Mouse (Mus musculus) adrenal gland, adult (tissue): ENCODE measurements around the gene Csf2rb2.
"Not testable (repeated sequence)": the region's sequence is repeated elsewhere in the genome, so short reads cannot be mapped to it uniquely, and the experiment has no call there.

ENCODE experiments used
- DNase-seq, 2 experiments: peaks; one replicate each; pipeline ENCODE4 v3.0.0; 2022 to 2023; ENCODE audit warnings: low spot score in 1 of 2; ENCODE audit not compliant: inconsistent age in 2 of 2

The Csf2rb2 gene

DNA sequence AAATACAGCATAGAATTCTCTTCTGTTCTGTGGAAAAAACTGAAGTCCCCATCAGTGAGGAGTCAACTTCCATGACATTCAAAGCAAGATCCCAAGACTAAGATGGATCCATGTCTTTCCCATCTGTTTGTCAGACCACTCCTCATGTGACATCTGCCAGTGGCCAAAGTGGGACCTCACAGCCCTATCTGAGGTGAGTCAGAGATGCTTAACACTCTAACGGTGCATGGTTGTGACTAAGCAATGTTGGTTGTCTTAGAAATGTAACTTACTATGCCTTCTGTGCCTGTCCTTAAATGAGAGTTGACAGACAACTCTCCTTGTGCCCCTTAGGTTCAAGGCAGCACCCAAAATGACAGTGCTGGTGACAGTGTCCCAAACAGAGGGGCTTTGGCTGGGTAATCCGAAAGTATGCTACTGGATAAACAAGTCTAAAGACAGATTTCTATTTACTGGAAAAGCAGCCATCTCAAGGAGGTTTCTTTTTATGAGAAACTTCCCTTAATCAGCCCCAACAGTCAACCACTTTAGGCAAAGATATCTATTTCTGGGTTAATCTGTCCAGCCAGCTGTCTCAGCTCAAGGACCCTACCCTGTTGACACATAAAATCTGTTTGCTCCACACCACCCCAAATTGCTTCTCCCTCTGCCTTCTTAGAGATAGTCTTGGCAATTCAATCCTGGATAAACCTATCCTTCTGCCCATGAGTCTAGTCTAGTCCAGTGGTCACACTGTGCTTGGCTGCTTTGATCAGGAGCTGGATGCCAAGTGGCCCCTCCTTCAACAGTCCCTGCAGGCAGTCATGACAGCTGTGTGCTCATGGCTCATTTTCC is 13.0 kb upstream of the Csf2rb2 start:
- not testable (repeated sequence) for DNase-seq

DNA sequence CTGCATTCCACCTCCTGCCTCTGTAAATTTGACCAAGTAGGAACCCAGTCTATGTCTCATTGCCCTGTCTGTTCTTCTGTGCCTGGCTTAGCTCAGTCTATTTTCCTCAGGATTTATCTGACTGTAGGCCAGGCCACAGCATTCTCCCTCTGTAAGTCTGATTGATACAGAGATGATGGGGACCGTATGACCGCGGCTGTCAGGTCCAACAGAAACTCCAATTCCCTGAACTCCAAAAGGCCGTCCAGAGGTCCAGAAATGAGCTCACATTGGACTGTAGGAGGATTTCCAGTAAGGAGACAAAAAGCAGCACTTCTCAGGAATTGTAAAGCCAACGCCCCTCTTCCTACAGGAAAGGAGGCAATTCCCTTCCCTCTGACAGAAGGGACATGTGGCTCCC is 8.1 kb upstream of the Csf2rb2 start:
- DNase-seq = not testable (repeated sequence)

DNA sequence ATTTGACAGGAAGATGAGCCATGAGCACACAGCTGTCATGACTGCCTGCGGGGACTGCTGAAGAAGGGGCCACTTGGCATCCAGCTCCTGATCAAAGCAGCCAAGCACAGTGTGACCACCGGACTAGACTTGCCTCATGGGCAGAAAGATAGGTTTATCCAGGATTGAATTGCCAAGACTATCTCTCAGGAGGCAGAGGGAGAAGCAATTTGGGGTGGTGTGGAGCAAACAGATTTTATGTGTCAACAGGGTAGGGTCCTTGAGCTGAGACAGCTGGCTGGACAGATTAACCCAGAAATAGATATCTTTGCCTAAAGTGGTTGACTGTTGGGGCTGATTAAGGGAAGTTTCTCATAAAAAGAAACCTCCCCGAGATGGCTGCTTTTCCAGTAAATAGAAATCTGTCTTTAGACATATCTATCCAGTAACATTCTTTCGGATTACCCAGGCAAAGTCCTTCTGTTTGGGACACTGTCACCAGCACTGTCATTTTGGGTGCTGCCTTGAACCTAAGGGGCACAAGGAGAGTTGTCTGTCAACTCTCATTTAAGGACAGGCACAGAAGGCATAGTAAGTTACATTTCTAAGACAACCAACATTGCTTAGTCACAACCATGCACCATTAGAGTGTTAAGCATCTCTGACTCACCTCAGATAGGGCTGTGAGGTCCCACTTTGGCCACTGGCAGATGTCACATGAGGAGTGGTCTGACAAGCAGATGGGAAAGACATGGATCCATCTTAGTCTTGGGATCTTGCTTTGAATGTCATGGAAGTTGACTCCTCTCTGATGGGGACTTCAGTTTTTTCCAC is 7.1 kb upstream of the Csf2rb2 start:
- DNase-seq = not testable (repeated sequence)

DNA sequence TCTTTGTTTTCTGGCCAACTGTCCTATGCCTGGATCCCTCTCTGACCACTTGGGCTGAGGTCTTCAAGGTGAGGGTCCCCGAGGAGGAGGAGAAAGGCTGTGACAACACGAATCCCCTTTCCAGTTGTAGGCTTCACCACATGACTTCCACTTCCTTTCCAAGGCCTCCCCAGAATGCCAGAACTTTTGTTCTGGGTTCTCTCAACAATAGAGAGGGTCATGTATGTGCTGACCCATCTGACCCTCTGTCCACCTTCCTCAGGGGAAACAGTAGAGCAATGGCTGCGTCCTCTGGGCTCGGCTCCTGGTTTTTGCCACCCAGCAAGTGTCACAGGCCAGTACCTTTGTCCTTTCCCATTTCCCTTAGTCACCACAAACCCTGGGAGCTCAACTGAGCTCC is 5.5 kb upstream of the Csf2rb2 start:
- DNase-seq = no peak

DNA sequence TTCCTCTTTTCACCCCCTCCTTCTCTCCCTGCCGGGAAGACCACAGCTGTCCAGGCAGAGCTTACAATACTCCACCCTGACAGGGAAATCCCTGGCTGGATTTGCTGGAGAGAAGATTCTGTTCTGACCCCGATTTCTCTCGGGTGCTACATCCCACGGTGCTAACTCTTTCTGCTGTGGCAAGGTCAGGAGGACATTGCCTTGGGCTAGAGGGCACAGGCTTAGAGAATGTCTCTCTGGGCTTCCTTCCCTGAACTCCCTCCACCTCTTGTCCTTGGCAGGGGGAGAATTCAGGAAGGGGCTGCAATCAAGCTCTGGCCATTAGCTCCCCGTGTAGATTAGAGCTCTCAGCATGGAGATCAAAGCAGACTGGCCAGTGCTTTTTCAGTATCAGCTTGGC is 4.3 kb upstream of the Csf2rb2 start:
- DNase-seq = no peak

DNA sequence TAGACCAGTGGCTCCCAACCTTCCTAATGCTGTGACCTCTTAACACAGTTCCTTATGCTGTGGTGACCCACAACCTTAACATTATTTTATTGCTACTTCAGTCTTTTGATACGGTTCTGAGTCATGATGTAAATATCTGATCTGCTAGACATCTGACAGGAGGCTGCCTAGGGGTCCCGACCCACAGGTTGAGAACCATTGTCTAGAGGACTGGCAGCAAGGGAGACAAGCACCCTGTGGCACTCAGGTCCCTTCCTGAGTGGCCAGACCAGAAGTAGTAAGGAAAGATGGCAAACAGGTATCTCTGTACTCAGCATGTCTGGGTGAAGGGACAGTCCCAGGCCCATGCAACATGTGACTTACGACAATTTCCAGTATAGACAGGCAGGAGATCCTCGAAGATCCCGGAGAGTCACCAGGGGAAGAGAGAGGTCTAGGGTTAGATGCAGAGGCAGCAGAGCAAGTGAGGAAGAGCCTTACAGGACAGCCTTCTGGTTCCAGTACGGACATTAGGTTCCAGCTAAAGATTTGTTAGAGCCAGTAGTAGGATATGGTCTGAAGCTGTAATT is 1.8 kb downstream of the Csf2rb2 start:
- DNase-seq = no peak

DNA sequence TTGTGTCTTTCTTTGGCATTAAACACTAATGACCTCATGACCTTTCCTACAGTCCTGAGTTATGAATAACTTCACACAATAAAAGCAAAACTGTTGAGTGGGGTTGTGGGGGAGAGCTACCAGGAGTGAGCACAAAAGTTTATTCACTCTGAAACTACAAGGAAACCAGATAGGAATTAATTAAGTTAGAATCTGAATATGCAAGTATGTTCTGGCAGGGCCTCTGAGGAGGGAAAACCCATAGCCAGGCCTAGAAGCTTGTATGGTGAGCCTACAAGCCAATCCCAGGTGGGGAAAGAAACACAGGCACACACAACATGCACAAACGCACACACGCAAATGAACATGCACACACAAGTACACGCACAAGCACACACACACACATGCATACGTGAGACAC is 2.8 kb downstream of the Csf2rb2 start:
- no peak for DNase-seq

DNA sequence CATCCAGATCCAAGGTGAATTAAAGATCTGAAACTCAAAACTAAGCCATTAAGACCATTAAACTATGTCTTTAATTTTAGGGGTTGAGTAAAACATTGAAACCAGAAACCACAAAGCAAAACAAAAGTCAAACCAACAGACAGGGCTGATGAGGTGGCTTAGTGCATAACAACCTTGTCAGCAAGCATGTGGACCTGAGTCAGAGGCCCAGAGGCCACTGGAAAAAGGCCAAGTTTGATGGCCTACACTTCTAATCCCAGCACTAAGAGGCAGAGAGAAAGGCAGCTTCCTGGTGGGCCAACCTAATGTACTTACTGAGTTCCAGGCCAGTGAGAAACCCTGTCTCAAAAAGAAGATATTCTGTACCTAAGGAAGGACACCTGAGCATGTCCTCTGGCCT is 4.7 kb downstream of the Csf2rb2 start:
- peak; percentile 29 to 71 for DNase-seq

DNA sequence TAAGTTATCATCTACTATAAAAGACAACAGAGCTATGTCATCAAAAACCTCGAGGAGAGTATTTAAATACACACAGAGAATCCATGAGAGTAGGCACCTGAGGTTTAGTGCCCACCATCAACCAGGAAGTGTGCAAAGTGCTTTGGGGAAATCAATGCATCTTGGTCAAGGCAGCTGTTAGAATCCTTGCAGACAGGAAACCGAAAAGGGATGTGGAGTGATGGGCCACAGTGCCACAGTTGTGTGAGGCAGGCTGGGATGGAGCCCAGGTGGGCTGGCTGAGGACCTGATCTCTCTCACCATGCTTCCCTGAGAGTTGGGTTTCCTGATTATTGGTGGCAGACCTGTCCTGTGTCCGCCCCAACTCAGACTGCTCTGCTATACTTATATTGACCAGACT is 5.9 kb downstream of the Csf2rb2 start:
- DNase-seq = no peak

DNA sequence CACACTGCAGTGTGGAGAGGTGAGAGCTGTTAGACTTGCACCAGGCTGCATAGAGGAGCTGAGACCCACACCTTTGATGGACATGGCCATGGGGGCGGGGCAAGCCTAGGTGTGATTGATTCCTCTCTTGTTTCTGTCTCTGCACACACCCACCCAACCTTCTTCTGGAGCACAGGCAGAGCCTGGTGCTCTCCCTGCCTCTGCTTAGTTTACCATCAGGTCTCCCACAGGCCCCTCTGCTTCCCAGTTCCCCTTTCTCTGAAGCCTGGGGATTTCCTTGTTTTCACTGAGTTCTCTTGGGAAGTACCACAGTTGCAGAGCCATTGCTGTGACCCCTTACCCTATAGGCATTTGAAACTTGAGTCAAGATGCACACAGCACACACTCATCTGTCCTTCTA is 7.0 kb downstream of the Csf2rb2 start:
- no peak for DNase-seq

DNA sequence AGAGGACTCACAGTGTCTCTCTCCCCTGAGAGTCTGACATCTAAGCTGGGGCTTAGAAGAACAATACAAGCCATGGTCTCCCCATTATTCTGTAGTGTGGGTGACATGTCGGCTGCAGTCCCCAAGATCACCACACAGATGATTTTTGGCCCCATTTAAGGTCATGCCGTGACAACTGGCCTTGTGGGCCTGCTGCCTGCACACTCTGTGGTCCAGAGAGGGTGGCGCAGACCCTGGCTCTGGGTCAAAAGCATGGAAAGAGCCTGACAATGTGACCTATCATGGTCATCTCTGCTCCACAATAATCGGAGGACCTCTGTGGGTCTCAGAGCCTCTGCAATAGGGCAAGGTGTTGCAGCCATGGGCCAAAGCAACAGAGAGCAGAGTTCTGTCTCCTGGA is 11.8 kb downstream of the Csf2rb2 start:
- DNase-seq = peak; percentile 16 to 66

DNA sequence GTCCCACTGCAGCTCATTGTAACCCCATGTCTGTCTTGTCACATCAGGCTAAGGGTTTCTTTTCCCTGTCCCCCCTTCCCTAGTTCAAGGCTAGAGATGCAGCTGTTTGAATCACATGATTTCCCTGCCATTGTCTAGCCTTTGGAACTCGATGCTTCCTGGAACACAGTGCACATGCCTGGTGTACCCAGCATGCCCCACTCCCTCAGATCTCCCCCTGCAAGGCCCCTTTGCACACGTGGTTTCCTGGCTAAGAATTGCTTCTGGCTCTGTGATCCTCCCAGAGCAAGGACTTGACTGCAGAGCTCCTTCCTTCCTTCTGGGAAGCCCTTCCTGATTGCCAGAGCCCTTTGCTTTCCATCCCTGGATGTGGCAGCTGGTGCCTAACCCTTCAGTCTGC is 12.3 kb downstream of the Csf2rb2 start:
- DNase-seq = not testable (repeated sequence)

DNA sequence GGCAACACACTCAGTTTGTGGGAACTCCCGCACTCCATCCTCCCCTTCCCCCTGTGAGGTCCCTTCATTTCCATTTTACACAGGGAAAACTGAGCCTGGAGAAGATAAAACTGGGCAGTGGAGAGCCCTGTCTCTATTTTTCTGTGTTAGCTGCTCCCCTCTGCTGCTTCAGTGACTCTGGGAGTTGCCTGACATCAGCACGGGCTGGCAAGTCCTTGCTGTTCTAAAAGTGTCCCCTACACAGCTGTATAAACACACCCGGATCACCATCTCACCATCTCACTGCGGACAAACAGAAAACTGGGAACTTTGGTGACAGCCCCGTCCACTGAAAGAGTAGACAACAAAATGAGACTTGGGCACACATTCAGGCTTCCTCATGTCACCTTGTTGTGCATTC is 15.7 kb downstream of the Csf2rb2 start:
- not testable (repeated sequence) for DNase-seq

DNA sequence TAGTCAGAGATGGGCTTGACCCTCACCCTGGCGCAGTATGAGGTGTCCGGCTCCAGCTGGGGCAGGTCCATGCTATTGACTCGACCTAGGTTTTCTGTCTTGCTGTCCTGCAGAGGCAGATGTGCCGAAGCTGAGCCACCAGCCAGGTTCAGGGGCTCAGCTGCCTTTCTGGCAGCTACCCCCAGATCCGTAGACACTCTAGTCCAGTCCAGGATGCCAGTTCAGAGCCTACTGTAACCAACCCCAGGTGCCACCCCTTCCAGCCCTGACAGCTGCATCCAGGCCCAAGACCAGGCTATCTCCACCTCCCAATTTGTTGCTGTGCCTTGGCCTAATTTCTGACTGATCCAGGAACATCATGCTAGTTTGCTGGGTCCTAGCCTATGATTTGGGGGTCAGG is 17.6 kb downstream of the Csf2rb2 start:
- DNase-seq = no peak

DNA sequence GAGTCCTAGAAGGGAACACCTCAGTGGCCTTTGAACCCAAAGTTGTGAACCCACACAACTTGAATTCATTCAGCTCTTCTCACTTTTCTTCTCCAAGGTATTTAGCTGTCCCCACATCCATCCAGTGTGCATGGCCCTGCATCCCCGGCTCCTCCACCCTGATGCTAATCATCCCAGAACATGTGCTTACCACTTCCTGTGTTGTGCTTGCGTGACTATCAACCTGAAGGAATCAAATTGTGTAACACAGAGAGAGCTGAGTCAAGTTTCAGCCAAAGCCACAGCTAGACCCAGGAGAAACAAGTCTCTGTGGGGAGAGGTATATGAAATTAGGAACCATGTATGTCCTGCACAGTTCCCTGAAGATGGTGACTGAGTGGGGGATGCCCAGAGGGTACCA is 27.2 kb downstream of the Csf2rb2 start:
- DNase-seq = no peak

DNA sequence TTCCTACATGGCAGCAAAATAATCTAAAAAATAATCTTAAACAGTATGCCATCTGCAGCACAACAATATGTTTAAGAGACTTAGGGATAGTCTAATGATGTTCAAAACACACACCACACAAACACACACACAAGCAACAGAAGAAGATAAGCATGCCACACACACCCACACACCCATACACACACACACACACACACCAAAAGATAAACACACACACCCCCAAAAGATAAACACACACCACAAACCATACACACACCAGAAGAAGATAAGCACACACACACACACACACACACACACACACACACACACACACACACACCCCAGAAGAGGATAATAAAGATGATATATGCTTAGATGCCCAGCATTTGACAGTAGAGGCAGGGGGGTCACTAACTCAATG is 34.3 kb downstream of the Csf2rb2 start:
- DNase-seq = no peak

DNA sequence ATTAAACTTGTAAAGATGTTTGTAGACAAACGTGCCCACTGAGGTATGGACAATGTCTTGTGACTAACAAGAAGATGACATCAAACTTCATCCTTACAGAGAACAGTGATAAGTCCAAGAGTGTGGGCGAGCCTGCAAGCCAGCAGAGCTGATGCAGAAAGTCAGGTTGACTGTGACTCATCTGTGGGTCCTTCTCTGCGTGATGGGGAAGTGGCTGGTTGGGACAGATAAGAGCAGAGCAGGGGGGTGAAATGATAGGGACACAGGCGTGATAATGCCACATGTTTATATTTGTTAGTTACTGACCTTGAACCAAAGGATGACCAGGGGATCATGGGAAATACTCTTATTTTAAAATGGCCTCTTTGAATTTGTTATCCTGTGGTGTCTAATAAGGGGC is 37.7 kb downstream of the Csf2rb2 start:
- DNase-seq = no peak

DNA sequence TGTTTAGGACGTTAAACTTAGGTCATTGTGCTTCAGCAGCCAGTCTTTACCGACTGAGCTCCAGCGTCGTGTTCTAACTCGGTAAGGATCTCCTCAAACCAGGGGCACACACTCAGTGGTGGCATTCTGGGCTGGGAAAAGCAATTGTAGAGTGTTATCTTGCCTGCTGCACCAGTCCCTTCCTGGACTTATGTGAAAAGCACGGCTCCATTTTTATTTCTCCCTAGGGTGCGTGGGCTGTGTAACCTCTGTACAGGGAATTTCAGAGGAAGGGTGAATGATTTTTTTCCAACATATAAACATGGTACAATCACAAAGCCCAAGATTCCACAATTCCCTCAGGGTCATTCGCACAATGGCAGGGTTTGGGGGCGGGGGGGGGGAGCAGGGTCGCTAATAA is 38.1 kb downstream of the Csf2rb2 start:
- DNase-seq = no peak

DNA sequence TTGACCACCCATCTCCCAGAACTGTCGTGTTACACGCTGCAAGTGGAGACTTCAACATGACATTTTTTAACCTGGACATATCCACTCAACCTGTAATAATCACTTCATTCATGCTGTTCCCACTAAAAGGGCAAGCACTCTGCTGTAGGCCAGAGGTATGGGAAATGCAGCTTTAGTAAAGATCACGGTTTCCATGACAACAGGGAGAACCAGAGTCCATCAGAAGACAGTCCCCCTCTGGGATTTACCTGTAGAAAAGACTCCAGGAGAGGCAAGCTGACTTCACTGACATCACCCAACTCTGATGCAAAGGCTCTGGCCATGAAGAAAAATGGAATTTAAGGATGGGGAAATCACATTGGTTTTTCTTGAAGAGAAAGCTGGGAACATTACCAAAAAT is 42.2 kb downstream of the Csf2rb2 start:
- DNase-seq = no peak

DNA sequence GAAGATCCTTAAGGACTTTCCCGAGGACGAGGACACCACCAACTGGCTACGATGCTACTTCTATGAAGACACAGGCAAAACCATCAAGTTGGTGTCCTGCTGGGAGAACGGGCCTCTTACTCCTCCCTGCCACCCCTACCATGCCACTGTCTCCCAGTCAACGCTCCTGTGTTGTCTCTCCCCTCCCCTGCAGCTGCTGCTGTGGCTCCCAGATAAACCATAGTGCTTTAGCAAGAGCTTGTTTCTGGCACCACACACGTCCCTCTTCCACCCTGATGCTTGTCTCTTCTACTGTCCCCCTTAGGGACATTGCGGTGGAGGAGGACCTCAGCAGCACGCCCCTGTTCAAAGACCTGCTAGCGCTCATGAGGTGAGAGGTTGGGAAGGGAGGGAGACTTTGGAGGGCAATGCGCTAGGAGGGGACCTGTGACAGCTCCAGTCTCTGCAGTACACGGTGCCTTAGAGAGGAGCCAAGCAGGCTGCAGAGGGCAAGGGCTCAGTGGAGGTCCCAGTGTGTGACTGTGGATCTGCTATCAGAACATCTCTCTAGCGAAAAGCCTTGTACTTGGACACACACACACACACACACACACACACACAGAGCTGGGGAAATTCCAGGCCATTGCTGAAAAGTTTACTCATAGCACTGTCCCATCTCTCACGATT is 44.7 kb downstream of the Csf2rb2 start:
- DNase-seq = peak in 1 of 2 experiments; percentile 39

DNA sequence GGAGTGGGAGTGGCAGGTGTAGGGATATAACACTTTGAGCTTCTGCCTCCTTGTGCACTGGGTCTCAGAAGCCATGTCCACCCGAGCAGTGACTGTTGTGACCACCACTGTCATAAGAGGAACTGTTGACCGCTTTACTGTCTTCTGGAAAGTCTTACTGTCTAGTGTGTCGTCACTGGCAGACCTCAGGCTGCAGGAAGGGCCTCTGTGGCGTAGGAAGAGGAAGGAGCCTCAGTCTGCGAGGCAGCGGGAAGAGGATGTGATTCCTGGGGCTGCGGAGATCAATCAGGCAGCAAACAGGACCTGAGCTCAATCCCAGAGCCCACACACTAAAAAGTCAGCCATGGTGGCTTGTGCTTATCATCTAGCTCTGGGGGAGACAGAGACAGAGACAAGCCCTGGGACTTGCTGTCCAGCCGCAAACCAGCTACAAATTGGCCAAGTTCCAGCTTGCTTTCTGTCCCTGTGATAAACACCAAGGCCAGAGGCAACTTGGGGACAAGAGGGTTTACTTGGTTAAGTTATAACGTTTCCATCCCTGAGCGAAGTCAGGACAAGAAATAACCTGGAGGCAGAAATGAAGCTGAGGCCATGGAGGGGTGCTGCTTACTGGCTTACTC is 47.2 kb downstream of the Csf2rb2 start:
- DNase-seq = peak; percentile 54 to 76
